Comparison of ENCODE assay signal across 11 mouse cellular contexts in genomic region chr4:134619489-134619870, GRCm38 (mm10).
DNase-seq lines count a peak whose midpoint lies in the region; ATAC-seq lines count a peak whose summit lies in the region.
"Had no signal": no experiment of that assay in that cellular context is flagged by ENCODE, and none has a peak within 500 bp of the region (broad histone marks: within the 10 kb centered on the region; RNA-seq: fewer than 3 reads in every experiment).

No protein-coding gene starts in this region.

- no peak for ATAC-seq in hindbrain, embryonic 11.5 days (ENCODE audit: low FRiP score)
- no peak for ATAC-seq in neural tube, embryonic 13.5 days (ENCODE audit: low read depth)
- ATAC-seq in forebrain, embryonic 14.5 days, result no peak

- H3K4me3 ChIP-seq in hindbrain, embryonic 10.5 days, result 0 out of 2 replicates have a peak overlapping the region, but pooled peaks have one; percentile 3
- H3K4me3 ChIP-seq in hindbrain, embryonic 11.5 days (ENCODE audit: low read depth, low read length), result no peak overlapping the region
- no peak overlapping the region for H3K4me3 ChIP-seq in neural tube, embryonic 13.5 days
- no peak overlapping the region for H3K4me3 ChIP-seq in forebrain, embryonic 14.5 days (ENCODE audit: low read depth, low read length)
- H3K4me3 ChIP-seq: limb, embryonic 12.5 days had no signal

- peaks cover 57% of the 10 kb centered on the region for H3K4me1 ChIP-seq in hindbrain, embryonic 10.5 days (replicated peaks)
- H3K4me1 ChIP-seq in hindbrain, embryonic 11.5 days (replicated peaks; ENCODE audit: control insufficient read depth, insufficient read depth, low read length), result peaks cover 3% of the 10 kb centered on the region
- peaks cover 43% of the 10 kb centered on the region for H3K4me1 ChIP-seq in neural tube, embryonic 13.5 days (replicated peaks)
- H3K4me1 ChIP-seq in forebrain, embryonic 14.5 days (ENCODE audit: control insufficient read depth, insufficient read depth, low read length), result peaks cover 13% of the 10 kb centered on the region

- no peaks in the 10 kb centered on the region for H3K9me3 ChIP-seq in hindbrain, embryonic 10.5 days
- no peaks in the 10 kb centered on the region; the same call in 1 of the 2 replicates for H3K9me3 ChIP-seq in hindbrain, embryonic 11.5 days (ENCODE audit: control insufficient read depth, low read length)
- H3K9me3 ChIP-seq in neural tube, embryonic 13.5 days, result no peaks in the 10 kb centered on the region
- no peaks in the 10 kb centered on the region for H3K9me3 ChIP-seq in forebrain, embryonic 14.5 days (replicated peaks; ENCODE audit: control insufficient read depth, low read length)
- H3K9me3 ChIP-seq: limb, embryonic 12.5 days had no signal

- DNase-seq in hindbrain, embryonic 10.5 days (ENCODE audit: low spot score), result no peak
- DNase-seq in hindbrain, embryonic 11.5 days (ENCODE audit: low spot score), result no peak
- no peak for DNase-seq in neural tube, embryonic 10.5 days (ENCODE audit: extremely low spot score, low spot score)
- no peak for DNase-seq in forebrain, embryonic 14.5 days (ENCODE audit: low spot score)
- no peak for DNase-seq in lung, postnatal 4 days
- DNase-seq in urinary bladder, postnatal 10 days (ENCODE audit: low spot score), result no peak
- DNase-seq: cerebellum, postnatal 36 days; kidney, adult 8-10 months; thymus, postnatal 36 days had no signal

- H3K4me2 ChIP-seq in hindbrain, embryonic 11.5 days (replicated peaks; ENCODE audit: low read depth, low read length), result no peak overlapping the region
- H3K4me2 ChIP-seq in neural tube, embryonic 13.5 days, result no peak overlapping the region
- no peak overlapping the region for H3K4me2 ChIP-seq in forebrain, embryonic 14.5 days (ENCODE audit: low read length)
- H3K4me2 ChIP-seq: limb, embryonic 12.5 days had no signal

- no peak overlapping the region for H3K9ac ChIP-seq in hindbrain, embryonic 11.5 days (ENCODE audit: low read depth, low read length)
- no peak overlapping the region for H3K9ac ChIP-seq in neural tube, embryonic 13.5 days
- no peak overlapping the region for H3K9ac ChIP-seq in forebrain, embryonic 14.5 days (ENCODE audit: low read length)
- H3K9ac ChIP-seq: limb, embryonic 12.5 days had no signal

- H3K36me3 ChIP-seq in hindbrain, embryonic 10.5 days, result no peaks in the 10 kb centered on the region
- H3K36me3 ChIP-seq in hindbrain, embryonic 11.5 days (ENCODE audit: control insufficient read depth, insufficient read depth, low read length), result no peaks in the 10 kb centered on the region
- H3K36me3 ChIP-seq in neural tube, embryonic 13.5 days, result no peaks in the 10 kb centered on the region
- no peaks in the 10 kb centered on the region for H3K36me3 ChIP-seq in forebrain, embryonic 14.5 days (ENCODE audit: control insufficient read depth, insufficient read depth, low read length)
- H3K36me3 ChIP-seq: limb, embryonic 12.5 days had no signal

- H3K27me3 ChIP-seq in hindbrain, embryonic 10.5 days (ENCODE audit: insufficient read depth, poor library complexity, severe bottlenecking), result 0 out of 2 replicates have a peak, but pooled peaks cover 6% of the 10 kb centered on the region
- H3K27me3 ChIP-seq in hindbrain, embryonic 11.5 days (ENCODE audit: control insufficient read depth, insufficient read depth, low read length), result 0 out of 2 replicates have a peak, but pooled peaks cover 2% of the 10 kb centered on the region
- no peaks in the 10 kb centered on the region; the same call in 1 of the 2 replicates for H3K27me3 ChIP-seq in neural tube, embryonic 13.5 days
- no peaks in the 10 kb centered on the region for H3K27me3 ChIP-seq in forebrain, embryonic 14.5 days (replicated peaks; ENCODE audit: control insufficient read depth, insufficient read depth, low read length)
- H3K27me3 ChIP-seq: limb, embryonic 12.5 days had no signal

- H3K27ac ChIP-seq in hindbrain, embryonic 10.5 days, result peak overlapping the region; percentile 73
- no peak overlapping the region for H3K27ac ChIP-seq in hindbrain, embryonic 11.5 days (ENCODE audit: low read depth, low read length)
- peak overlapping the region; percentile 43; the same call in 1 of the 2 replicates for H3K27ac ChIP-seq in neural tube, embryonic 13.5 days (replicated peaks)
- H3K27ac ChIP-seq in forebrain, embryonic 14.5 days (ENCODE audit: low read depth, low read length), result peak overlapping the region; percentile 21; the same call in 1 of the 2 replicates
- H3K27ac ChIP-seq: limb, embryonic 12.5 days had no signal

- 50% methylated on average over 10 of the region's 10 CpGs for WGBS in hindbrain, embryonic 10.5 days
- 58% methylated on average over 10 of the region's 10 CpGs for WGBS in hindbrain, embryonic 11.5 days
- 75% methylated on average over 10 of the region's 10 CpGs for WGBS in neural tube, embryonic 13.5 days
- 74% methylated on average over 10 of the region's 10 CpGs for WGBS in forebrain, embryonic 14.5 days
